Comparison of ENCODE assay signal across 16 mouse cellular contexts in the genomic region with DNA sequence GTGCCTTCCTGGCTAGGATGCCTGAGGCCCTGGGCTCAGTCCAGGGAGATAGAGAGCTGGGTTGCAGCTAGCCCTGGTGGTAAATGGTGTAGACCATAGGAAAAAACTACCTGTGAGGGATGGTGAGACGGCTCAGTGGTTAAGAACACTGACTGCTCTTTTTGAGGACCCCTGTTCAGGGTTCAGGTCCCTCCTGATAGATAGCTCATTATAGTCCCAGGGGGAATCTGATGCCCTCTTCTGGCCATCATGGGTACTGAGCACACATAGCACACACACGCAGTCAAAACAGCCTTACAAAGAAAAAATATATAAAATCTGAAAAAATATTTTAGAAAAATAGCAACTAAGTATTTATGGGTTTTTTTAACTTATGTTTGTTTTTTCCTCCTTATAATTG. TPM values are rescaled to one million over a fixed set of nuclear protein-coding genes. Genes with fewer than 3 reads are reported as not detected.
A peak's percentile ranks its signal among the peaks of the same experiment; 100 is the strongest.
DNase-seq lines count a peak whose midpoint lies in the region; ATAC-seq and TF ChIP-seq lines count a peak whose summit lies in the region.
"Had no signal": no experiment of that assay in that cellular context is flagged by ENCODE, and none has a peak within 500 bp of the region (broad histone marks: within the 10 kb centered on the region; RNA-seq: fewer than 3 reads in every experiment).

No protein-coding gene starts in this region.

- H3K9me3 ChIP-seq in liver, embryonic 11.5 days (ENCODE audit: control insufficient read depth, low read length), result no peaks in the 10 kb centered on the region
- H3K9me3 ChIP-seq: hindbrain, embryonic 15.5 days; neural tube, embryonic 12.5 days had no signal

- WGBS in liver, adult 2 months, result 99% methylated on average over 2 of the region's 2 CpGs
- 87% methylated on average over 2 of the region's 2 CpGs for WGBS in liver, embryonic 11.5 days

- peaks cover 3% of the 10 kb centered on the region; the same call in 1 of the 2 replicates for H3K79me2 ChIP-seq in liver, adult 2 months (ENCODE audit: control insufficient read depth, insufficient read depth, low read length)

- H3K27me3 ChIP-seq in liver, adult 2 months (ENCODE audit: control insufficient read depth, insufficient read depth, low read length), result no peaks in the 10 kb centered on the region
- no peaks in the 10 kb centered on the region for H3K27me3 ChIP-seq in liver, embryonic 11.5 days (replicated peaks; ENCODE audit: control insufficient read depth, insufficient read depth, low read length)
- H3K27me3 ChIP-seq: hindbrain, embryonic 15.5 days; neural tube, embryonic 12.5 days had no signal

- H3K36me3 ChIP-seq in liver, adult 2 months (ENCODE audit: control insufficient read depth, insufficient read depth, low read length), result no peaks in the 10 kb centered on the region
- H3K36me3 ChIP-seq in liver, embryonic 11.5 days (ENCODE audit: control insufficient read depth, insufficient read depth, low read length), result peaks cover 1% of the 10 kb centered on the region; the same call in 1 of the 2 replicates

- peak; percentile 37; the same call in 1 of the 2 replicates for TF ChIP-seq CTCF in liver, adult 2 months (IDR thresholded peaks at IDR 0.05; ENCODE audit: low read depth, low read length)
- TF ChIP-seq CTCF in bone marrow macrophage, adult 2 months (IDR thresholded peaks at IDR 0.05; ENCODE audit: low read depth, low read length), result peak; percentile 43

- H3K9ac ChIP-seq in liver, adult 2 months (ENCODE audit: low read depth, low read length), result no peak overlapping the region
- no peak overlapping the region for H3K9ac ChIP-seq in liver, embryonic 11.5 days (ENCODE audit: low read depth, low read length)
- H3K9ac ChIP-seq: hindbrain, embryonic 15.5 days; neural tube, embryonic 12.5 days had no signal

- peaks cover 5% of the 10 kb centered on the region for H3K4me1 ChIP-seq in liver, adult 2 months (ENCODE audit: control insufficient read depth, insufficient read depth, low read length)
- no peaks in the 10 kb centered on the region; the same call in 1 of the 2 replicates for H3K4me1 ChIP-seq in liver, embryonic 11.5 days (replicated peaks; ENCODE audit: control insufficient read depth, insufficient read depth, low read length)
- peaks cover 12% of the 10 kb centered on the region for H3K4me1 ChIP-seq in bone marrow macrophage, adult 2 months (ENCODE audit: control insufficient read depth, insufficient read depth, low read length)

- peak; percentile 37 for DNase-seq in embryo, embryonic 10.5 days (ENCODE audit: low spot score)
- DNase-seq in embryo, embryonic 9.5 days (ENCODE audit: extremely low spot score), result no peak
- DNase-seq in liver, adult 2 months (ENCODE audit: extremely low read depth, low read depth, low spot score), result no peak
- no peak for DNase-seq in liver, embryonic 11.5 days (ENCODE audit: low spot score)
- DNase-seq in B cell, adult 2 months, result peak; percentile 47 to 48
- no peak for DNase-seq in right cerebral cortex, adult 2 months (ENCODE audit: low spot score in 2 of 2)
- DNase-seq in spleen, postnatal 4 days (ENCODE audit: low spot score in 2 of 2), result no peak
- DNase-seq: adrenal gland, adult 2 months; cerebellum, adult 8-10 months; heart, adult 18-20 months had no signal

- no peak for ATAC-seq in liver, embryonic 11.5 days (replicated peaks; ENCODE audit: low FRiP score)

- no peak overlapping the region for H3K4me3 ChIP-seq in liver, adult 2 months (ENCODE audit: insufficient read depth, low read depth, low read length)
- H3K4me3 ChIP-seq in liver, embryonic 11.5 days (ENCODE audit: low read depth, low read length), result no peak overlapping the region
- no peak overlapping the region for H3K4me3 ChIP-seq in bone marrow macrophage, adult 2 months (ENCODE audit: insufficient read depth, low read length)
- H3K4me3 ChIP-seq: hindbrain, embryonic 15.5 days; neural tube, embryonic 12.5 days had no signal

- no peak for TF ChIP-seq POLR2A in liver, adult 2 months (IDR thresholded peaks at IDR 0.05; ENCODE audit: extremely low read depth, insufficient read depth, low read length)
- TF ChIP-seq POLR2A in bone marrow macrophage, adult 2 months (IDR thresholded peaks at IDR 0.05; ENCODE audit: borderline replicate concordance, low read depth, low read length), result no peak

- no peak overlapping the region for H3K4me2 ChIP-seq in liver, embryonic 11.5 days
- H3K4me2 ChIP-seq: hindbrain, embryonic 15.5 days; neural tube, embryonic 12.5 days had no signal

- no peak overlapping the region for H3K27ac ChIP-seq in liver, adult 2 months (replicated peaks; ENCODE audit: insufficient read depth, low read depth, low read length)
- no peak overlapping the region for H3K27ac ChIP-seq in liver, embryonic 11.5 days (ENCODE audit: low read depth, low read length)
- no peak overlapping the region for H3K27ac ChIP-seq in bone marrow macrophage, adult 2 months (ENCODE audit: insufficient read depth, low read depth, low read length)
- H3K27ac ChIP-seq: hindbrain, embryonic 15.5 days; neural tube, embryonic 12.5 days had no signal

RNA-seq across cellular contexts. Expression of gene Coil, which starts 6.3 kb away (rescaled TPM):
- total RNA-seq in liver, adult 2 months (2014; rRNA removed), result 2.6 and 2.7 TPM in 2 replicates
- polyA plus RNA-seq in liver, adult 2 months (2012; rRNA removed), result 1.6 and 2.7 TPM in 2 replicates
- polyA plus RNA-seq in liver, embryonic 11.5 days (2014; fragmentation: Nextera tagmentation; extraction: Ambion mirVana), result 9.3 and 9.5 TPM in 2 replicates
- 6.0 and 7.2 TPM in 2 replicates for polyA plus RNA-seq in bone marrow macrophage, adult 2 months (2012; ENCODE audit: insufficient read depth, insufficient read length, missing spikeins)

RNA-seq across cellular contexts. Expression of gene Elobl, which starts 9.6 kb away (rescaled TPM):
- total RNA-seq in liver, adult 2 months (2014; rRNA removed), result not detected in 2 replicates
- 1.2 TPM in 1 of 2 replicates, not detected in the other for polyA plus RNA-seq in liver, adult 2 months (2012; rRNA removed)
- polyA plus RNA-seq in liver, embryonic 11.5 days (2014; fragmentation: Nextera tagmentation; extraction: Ambion mirVana), result not detected in 2 replicates
- not detected in 2 replicates for polyA plus RNA-seq in bone marrow macrophage, adult 2 months (2012; ENCODE audit: insufficient read depth, insufficient read length, missing spikeins)
- total RNA-seq: adrenal gland, adult 2 months; heart, adult 18-20 months had no signal
- polyA plus RNA-seq: embryonic facial prominence, embryonic 14.5 days; hindbrain, embryonic 15.5 days; limb, embryonic 14.5 days; neural tube, embryonic 12.5 days; urinary bladder, adult 2 months had no signal

RNA-seq across cellular contexts. Expression of gene Scpep1, which starts 21.1 kb away (rescaled TPM):
- 27.9 and 32.8 TPM in 2 replicates for total RNA-seq in liver, adult 2 months (2014; rRNA removed)
- 22.5 and 27.6 TPM in 2 replicates for polyA plus RNA-seq in liver, adult 2 months (2012; rRNA removed)
- 57.4 and 59.4 TPM in 2 replicates for polyA plus RNA-seq in liver, embryonic 11.5 days (2014; fragmentation: Nextera tagmentation; extraction: Ambion mirVana)
- 259 and 279 TPM in 2 replicates for polyA plus RNA-seq in bone marrow macrophage, adult 2 months (2012; ENCODE audit: insufficient read depth, insufficient read length, missing spikeins)

RNA-seq across cellular contexts. Expression of gene Trim25, which starts 22.9 kb away (rescaled TPM):
- total RNA-seq in liver, adult 2 months (2014; rRNA removed), result 16.2 and 24.1 TPM in 2 replicates
- 29.3 and 32.1 TPM in 2 replicates for polyA plus RNA-seq in liver, adult 2 months (2012; rRNA removed)
- 20.6 and 21.1 TPM in 2 replicates for polyA plus RNA-seq in liver, embryonic 11.5 days (2014; fragmentation: Nextera tagmentation; extraction: Ambion mirVana)
- 85.2 and 95.7 TPM in 2 replicates for polyA plus RNA-seq in bone marrow macrophage, adult 2 months (2012; ENCODE audit: insufficient read depth, insufficient read length, missing spikeins)

Comparison
In these comparisons a context has a peak if more than half of its experiments do, and no peak if none do; other contexts are left out.
1. DNase-seq: peak in embryo, embryonic 10.5 days (single experiment) and B cell, adult 2 months (2 of 2); none in embryo, embryonic 9.5 days (single experiment), liver, adult 2 months (single experiment), liver, embryonic 11.5 days (single experiment), right cerebral cortex, adult 2 months (0 of 2) and spleen, postnatal 4 days (0 of 2).